Mouse (Mus musculus) midbrain, embryonic 14.5 days (tissue): ENCODE results near the gene Plpp7. TPM values are rescaled to one million over a fixed set of nuclear protein-coding genes. Genes with fewer than 3 reads are reported as not detected.
A peak's percentile ranks its signal among the peaks of the same experiment; 100 is the strongest.

Experiments used
- ATAC-seq: fragments of 200-750 bp; cut with Nextera tagmentation; 2 replicates; pipeline ENCODE4 v1.8.0; 2017; ENCODE audit warnings: moderate number of reproducible peaks, moderate library complexity; ENCODE audit not compliant: low FRiP score, low TSS enrichment
- DNase-seq: peaks from one replicate; pipeline ENCODE4 v3.0.0-alpha.2; 2015
- H3K27ac ChIP-seq: fragments of 300-500 bp; sonication (generic); replicated peaks from 2 replicates; pipeline ENCODE4 v1.5.1; 2014; ENCODE audit warnings: mild to moderate bottlenecking, low read depth, low read length, moderate library complexity
- H3K27me3 ChIP-seq: fragments of 300-500 bp; sonication (generic); 2 replicates; pipeline ENCODE4 v1.6.1; 2014; ENCODE audit warnings: low read length, control low read depth, mixed read lengths; ENCODE audit not compliant: control insufficient read depth, insufficient read depth
- H3K36me3 ChIP-seq: fragments of 300-500 bp; sonication (generic); 2 replicates; pipeline ENCODE4 v1.6.1; 2014; ENCODE audit warnings: low read length, control low read depth; ENCODE audit not compliant: control insufficient read depth, insufficient read depth
- H3K4me1 ChIP-seq: fragments of 300-500 bp; sonication (generic); 2 replicates; pipeline ENCODE4 v1.6.1; 2014; ENCODE audit warnings: mild to moderate bottlenecking, antibody characterized with exemption, low read length, control low read depth; ENCODE audit not compliant: control insufficient read depth, insufficient read depth
- H3K4me2 ChIP-seq: fragments of 300-500 bp; sonication (generic); 2 replicates; pipeline ENCODE4 v1.6.1; 2014; ENCODE audit warnings: mild to moderate bottlenecking, low read length, moderate library complexity
- H3K4me3 ChIP-seq: fragments of 300-500 bp; sonication (generic); replicated peaks from 2 replicates; pipeline ENCODE4 v1.5.1; 2014; ENCODE audit warnings: low read depth, low read length
- H3K9ac ChIP-seq: fragments of 300-500 bp; sonication (generic); replicated peaks from 2 replicates; pipeline ENCODE4 v1.6.1; 2014; ENCODE audit warnings: mild to moderate bottlenecking, low read length, moderate library complexity
- H3K9me3 ChIP-seq: fragments of 300-500 bp; sonication (generic); 2 replicates; pipeline ENCODE4 v1.6.1; 2016; ENCODE audit warnings: low read length, control low read depth, mixed read lengths; ENCODE audit not compliant: control insufficient read depth
- WGBS: fragments of 180-500 bp; shearing (Covaris S2); extraction: QIAGEN DNeasy Blood & Tissue Kit; methylation state at CpG from one replicate; pipeline ENCODE4 v1.1.7; 2014; 5-methylcytosine and 5-hydroxymethylcytosine counted together
- polyA plus RNA-seq: library from polyadenylated mRNA; unstranded; fragments of >200 nt; fragmentation: Nextera tagmentation; extraction: Ambion mirVana; gene quantifications from 2 replicates; pipeline ENCODE4 v1.2.1, GENCODE M21; 2014

Gene Plpp7
- polyA plus RNA-seq, 1 experiment from 2014 or later: 21.6 TPM

DNA sequence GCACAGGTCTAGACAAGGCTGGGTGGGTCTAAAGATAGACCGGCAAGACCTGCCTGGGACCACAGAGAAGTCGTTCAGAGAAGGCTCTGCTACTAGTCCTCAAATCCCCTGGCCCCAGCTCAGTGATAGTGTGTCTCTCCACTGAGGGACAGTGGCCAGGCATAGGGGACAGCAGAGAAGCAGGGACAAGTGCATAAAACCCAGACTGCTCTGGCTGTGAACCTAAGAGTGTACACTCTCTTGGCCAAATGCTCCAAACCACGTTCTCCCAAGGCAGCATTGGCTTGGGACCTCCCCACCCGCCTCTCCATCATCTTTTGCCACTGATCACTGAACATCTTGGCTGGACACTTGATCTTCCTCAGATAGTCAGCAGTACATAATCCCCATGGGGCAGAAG, 7.7 kb upstream of the Plpp7 start:
- 57% methylated on average over 4 of the region's 4 CpGs for WGBS
- Histone ChIP-seq H3K36me3 (no peaks in the 10 kb centered on the region), H3K4me3 (no peak overlapping the region), H3K9me3 (no peaks in the 10 kb centered on the region), H3K27ac (no peak overlapping the region), H3K4me1 (peaks cover 13% of the 10 kb centered on the region), H3K4me2 (no peak overlapping the region), H3K27me3 (peaks cover 30% of the 10 kb centered on the region), H3K9ac (no peak overlapping the region)
- ATAC-seq (no peak), DNase-seq (no peak)

- Histone ChIP-seq H3K4me1 (peaks cover 7% of the 10 kb centered on the region), H3K9ac (no peak overlapping the region), H3K4me2 (peak overlapping the region; percentile 39), H3K9me3 (no peaks in the 10 kb centered on the region), H3K27me3 (peaks cover 22% of the 10 kb centered on the region; the same call in 1 of the 2 replicates), H3K36me3 (no peaks in the 10 kb centered on the region), H3K4me3 (0 out of 2 replicates have a peak overlapping the region, but pooled peaks have one; percentile 14), H3K27ac (no peak overlapping the region)
- DNase-seq (peak; percentile 42), ATAC-seq (no peak)
- 9% methylated on average over 35 of the region's 35 CpGs for WGBS
These were observed 6.9 kb upstream of the Plpp7 start for GRCm38 (mm10) chr2:32088372-32088981.

DNA sequence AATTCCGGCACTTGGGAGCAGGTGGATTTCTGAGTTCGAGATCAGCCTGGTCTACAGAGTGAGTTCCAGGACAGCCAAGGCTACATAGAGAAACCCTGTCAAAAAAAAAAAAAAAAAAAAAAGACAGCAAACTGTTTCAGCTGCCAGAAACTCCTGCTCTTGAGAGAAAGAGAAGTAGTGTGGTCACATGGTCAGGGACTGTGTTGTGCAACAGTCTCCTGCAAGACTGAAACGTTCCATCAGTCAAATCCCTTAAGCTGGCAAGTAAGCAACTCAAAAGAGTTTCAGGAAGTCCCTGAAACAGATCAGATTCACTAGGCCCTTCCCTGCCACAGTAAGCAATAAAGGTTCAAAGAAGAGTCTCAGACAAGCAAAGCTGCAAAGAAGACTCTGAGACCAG, 5.7 kb upstream of the Plpp7 start:
- ATAC-seq: no peak
- Histone ChIP-seq H3K4me3 (no peak overlapping the region), H3K36me3 (no peaks in the 10 kb centered on the region), H3K4me2 (no peak overlapping the region), H3K9ac (no peak overlapping the region), H3K27me3 (peaks cover 12% of the 10 kb centered on the region; the same call in 1 of the 2 replicates), H3K27ac (no peak overlapping the region), H3K9me3 (no peaks in the 10 kb centered on the region), H3K4me1 (no peaks in the 10 kb centered on the region)
- 71% methylated on average over 3 of the region's 3 CpGs for WGBS
- DNase-seq: no peak

DNA sequence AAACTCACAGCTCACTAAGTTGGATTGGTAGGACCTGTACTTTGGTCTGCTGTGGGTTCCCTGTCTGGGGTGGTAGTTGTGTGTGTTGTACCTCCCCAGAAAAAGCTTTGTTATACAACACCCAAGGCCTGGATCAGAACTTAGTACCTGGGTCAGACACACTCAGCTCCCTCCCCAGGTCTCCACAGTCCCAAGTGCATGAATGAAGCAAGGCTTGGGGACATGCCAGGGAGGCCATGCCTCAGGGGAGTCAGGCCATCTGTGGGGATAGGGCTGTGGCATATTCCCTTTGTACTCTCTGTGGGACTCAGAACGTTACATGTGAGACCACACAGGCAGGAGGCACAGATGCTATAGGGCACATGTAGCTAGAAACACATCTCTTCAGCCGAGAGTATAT, 5.2 kb upstream of the Plpp7 start:
- 55% methylated on average over 2 of the region's 2 CpGs for WGBS
- no peak overlapping the region for H3K4me3 ChIP-seq
- no peaks in the 10 kb centered on the region for H3K4me1 ChIP-seq
- DNase-seq (no peak), ATAC-seq (no peak)
- H3K27me3 ChIP-seq: peaks cover 12% of the 10 kb centered on the region; the same call in 1 of the 2 replicates
- no peaks in the 10 kb centered on the region for H3K9me3 ChIP-seq
- no peak overlapping the region for H3K9ac ChIP-seq
- no peaks in the 10 kb centered on the region for H3K36me3 ChIP-seq
- no peak overlapping the region for H3K27ac ChIP-seq
- no peak overlapping the region for H3K4me2 ChIP-seq

GRCm38 (mm10) chr2:32091956-32092355, 3.4 kb upstream of the Plpp7 start:
- H3K27ac ChIP-seq: no peak overlapping the region
- WGBS: 64% methylated on average over 3 of the region's 3 CpGs
- no peaks in the 10 kb centered on the region for H3K9me3 ChIP-seq
- no peaks in the 10 kb centered on the region for H3K36me3 ChIP-seq
- H3K27me3 ChIP-seq: peaks cover 12% of the 10 kb centered on the region; the same call in 1 of the 2 replicates
- H3K4me1 ChIP-seq: peaks cover 11% of the 10 kb centered on the region
- ATAC-seq (no peak), DNase-seq (no peak)
- no peak overlapping the region for H3K9ac ChIP-seq
- no peak overlapping the region for H3K4me3 ChIP-seq
- H3K4me2 ChIP-seq: no peak overlapping the region

- ATAC-seq (no peak), DNase-seq (no peak)
- Histone ChIP-seq H3K4me2 (no peak overlapping the region), H3K4me3 (no peak overlapping the region), H3K27me3 (no peaks in the 10 kb centered on the region), H3K4me1 (peaks cover 11% of the 10 kb centered on the region), H3K36me3 (no peaks in the 10 kb centered on the region), H3K9me3 (no peaks in the 10 kb centered on the region), H3K27ac (no peak overlapping the region), H3K9ac (no peak overlapping the region)
- 87% methylated on average over 7 of the region's 7 CpGs for WGBS
These were observed 1.2 kb upstream of the Plpp7 start for GRCm38 (mm10) chr2:32094001-32094707.

DNA sequence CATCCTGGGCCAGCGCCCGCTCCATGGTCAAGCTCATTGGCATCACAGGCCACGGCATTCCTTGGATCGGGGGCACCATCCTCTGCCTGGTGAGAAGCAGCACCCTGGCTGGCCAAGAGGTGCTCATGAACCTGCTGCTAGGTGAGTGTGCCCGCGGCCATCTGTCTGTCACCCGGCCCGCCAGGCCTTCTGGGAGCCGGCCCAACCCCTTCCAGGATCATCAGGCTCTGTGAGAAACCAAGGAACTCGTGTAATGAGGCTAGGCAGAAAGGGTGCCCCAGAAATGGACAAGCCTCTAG, 743 bp downstream of the Plpp7 start:
- Histone ChIP-seq H3K27ac (no peak overlapping the region), H3K4me3 (peak overlapping the region; percentile 36), H3K27me3 (no peaks in the 10 kb centered on the region), H3K4me1 (peaks cover 11% of the 10 kb centered on the region), H3K9ac (peak overlapping the region; percentile 47), H3K9me3 (no peaks in the 10 kb centered on the region), H3K4me2 (peak overlapping the region; percentile 59), H3K36me3 (peaks cover 4% of the 10 kb centered on the region; the same call in 1 of the 2 replicates)
- 0 out of 2 replicates have a peak, but pooled peaks have one; percentile 37 for ATAC-seq
- DNase-seq: no peak
- WGBS: 85% methylated on average over 10 of the region's 10 CpGs

GRCm38 (mm10) chr2:32102944-32103343, 7.6 kb downstream of the Plpp7 start:
- no peaks in the 10 kb centered on the region for H3K9me3 ChIP-seq
- H3K36me3 ChIP-seq: peaks cover 4% of the 10 kb centered on the region; the same call in 1 of the 2 replicates
- no peak overlapping the region for H3K9ac ChIP-seq
- no peak overlapping the region for H3K27ac ChIP-seq
- H3K27me3 ChIP-seq: no peaks in the 10 kb centered on the region
- ATAC-seq (no peak), DNase-seq (no peak)
- peak overlapping the region; percentile 19; the same call in 1 of the 2 replicates for H3K4me2 ChIP-seq
- H3K4me1 ChIP-seq: no peaks in the 10 kb centered on the region
- H3K4me3 ChIP-seq: no peak overlapping the region
- 58% methylated on average over 5 of the region's 5 CpGs for WGBS

- ATAC-seq (no peak), DNase-seq (no peak)
- no peak overlapping the region for H3K27ac ChIP-seq
- no peaks in the 10 kb centered on the region for H3K4me1 ChIP-seq
- no peak overlapping the region for H3K4me2 ChIP-seq
- WGBS: 77% methylated on average over 7 of the region's 7 CpGs
- H3K4me3 ChIP-seq: no peak overlapping the region
- H3K9ac ChIP-seq: no peak overlapping the region
- peaks cover 4% of the 10 kb centered on the region; the same call in 1 of the 2 replicates for H3K36me3 ChIP-seq
- H3K27me3 ChIP-seq: no peaks in the 10 kb centered on the region
- no peaks in the 10 kb centered on the region for H3K9me3 ChIP-seq
These were observed 8.2 kb downstream of the Plpp7 start for GRCm38 (mm10) chr2:32103557-32103956.
